Mouse (Mus musculus): ENCODE data around the gene Sh3kbp1. TPM values are rescaled to one million over a fixed set of nuclear protein-coding genes. Genes with fewer than 3 reads are reported as not detected.

Sh3kbp1 gene
- polyA plus RNA-seq (2021; fragmentation: Nextera tagmentation): 24.5 and 25.7 TPM in 2 replicates
- long read RNA-seq, experiment 1, full-length matches to known transcripts: 46 of 123 reads
- long read RNA-seq, experiment 1, partial matches to known transcripts: 27 of 123 reads
- long read RNA-seq, experiment 1, other reads (novel, unspliced or antisense): 50 of 123 reads
- long read RNA-seq, experiment 2, full-length matches to known transcripts: 2 of 49 reads
- long read RNA-seq, experiment 2, partial matches to known transcripts: 29 of 49 reads
- long read RNA-seq, experiment 2, other reads (novel, unspliced or antisense): 18 of 49 reads

DNA sequence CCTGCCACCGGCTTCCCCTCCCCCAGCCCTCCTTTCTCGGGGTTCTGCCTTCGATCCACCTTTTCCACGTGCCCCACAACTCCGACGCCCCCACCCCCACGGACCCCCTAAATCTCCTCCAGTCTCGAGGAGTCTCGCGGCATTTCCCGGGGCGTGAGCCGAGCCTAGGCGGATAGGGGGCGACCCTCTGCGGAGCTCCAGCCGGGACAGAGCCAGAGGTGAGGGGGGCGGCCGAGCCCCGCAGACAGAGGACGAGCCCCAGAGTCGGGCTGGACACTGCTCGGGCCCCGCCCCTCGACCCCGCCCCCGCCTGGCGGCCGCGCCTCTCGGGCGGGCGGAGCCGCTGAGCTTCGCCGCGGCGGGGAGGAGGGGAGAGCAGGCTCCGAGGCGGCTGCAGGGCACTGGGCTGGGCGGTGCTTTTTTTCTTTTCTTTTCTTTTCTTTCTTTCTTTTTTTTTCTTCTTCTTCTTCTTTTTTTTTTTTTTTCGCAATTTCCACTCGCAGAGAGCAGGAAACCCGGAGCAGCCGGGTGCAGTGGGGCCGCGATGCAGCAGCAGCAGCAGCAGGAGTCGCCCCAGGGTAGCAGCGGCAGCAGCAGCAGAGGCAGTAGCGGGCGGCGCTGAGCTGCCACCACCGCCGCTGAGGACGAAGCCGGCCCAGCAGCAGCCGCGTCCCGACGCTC is at the start of gene Sh3kbp1:
Gene Sh3kbp1, plus strand, starts transcription at position 366 of the 681 bp plus-strand sequence.

DNA sequence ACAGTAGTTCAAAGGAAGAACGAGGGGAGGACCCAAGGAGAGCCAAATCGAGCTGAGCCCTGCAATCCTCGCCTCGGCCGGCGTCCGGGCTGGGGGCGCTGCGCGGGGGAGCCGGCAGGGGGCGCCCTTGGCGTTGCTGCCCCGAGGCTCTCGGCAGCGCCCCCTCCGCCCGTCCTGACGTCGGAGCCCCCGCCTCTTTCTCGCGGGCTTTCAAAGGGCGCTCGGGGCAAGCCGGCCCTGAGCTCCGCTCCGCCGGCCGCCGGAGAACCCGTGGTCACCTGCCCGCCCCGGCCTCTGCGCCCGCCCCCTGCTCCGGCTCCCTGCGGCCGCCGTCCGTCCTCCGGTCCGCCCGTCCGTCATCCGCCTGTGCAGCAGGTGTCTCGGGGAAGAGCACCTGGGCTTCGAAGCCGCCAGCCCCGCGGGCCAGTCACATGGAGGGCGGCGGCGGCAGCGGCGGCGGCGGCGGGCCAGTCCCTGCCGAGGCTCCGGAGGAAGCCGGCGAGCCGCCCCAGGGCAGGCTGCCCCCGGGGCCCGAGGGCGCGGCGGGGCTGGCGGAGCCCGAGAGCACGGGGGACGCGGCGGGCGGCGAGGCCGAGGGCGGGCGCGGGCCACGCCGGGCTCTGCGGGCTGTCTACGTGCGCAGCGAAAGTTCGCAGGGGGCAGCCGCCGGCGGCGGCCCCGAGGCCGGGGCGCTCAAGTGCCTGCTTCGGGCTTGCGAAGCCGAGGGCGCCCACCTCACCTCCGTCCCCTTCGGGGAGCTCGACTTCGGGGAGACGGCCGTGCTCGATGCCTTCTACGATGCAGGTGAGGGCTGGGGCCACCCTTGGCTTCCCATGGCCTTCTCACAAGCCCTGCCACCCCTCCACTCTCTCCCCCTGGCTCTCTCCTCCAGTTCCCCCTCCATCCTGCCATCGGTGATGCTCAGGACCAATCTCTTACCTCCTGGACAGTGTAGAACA is 361.2 kb downstream of the Sh3kbp1 start, which contains the start of gene Map3k15:
Gene Map3k15, plus strand, starts transcription at position 432 of the 959 bp plus-strand sequence.

Other genes with a start within 250 kb of the Sh3kbp1 start
- 48.1 and 75.5 TPM in 2 replicates for gene Map7d2, start 212.7 kb upstream of the Sh3kbp1 start, polyA plus RNA-seq (2021; fragmentation: Nextera tagmentation)
- 3.6 and 5.2 TPM in 2 replicates for gene Bclaf3, start 100.6 kb upstream of the Sh3kbp1 start, polyA plus RNA-seq (2021; fragmentation: Nextera tagmentation)